Mouse (Mus musculus): ENCODE results near the gene Ppp1r12b.

GRCm38 (mm10) chr1:135000527-135000926, 44.8 kb upstream of the Ppp1r12b start:
- TF ChIP-seq CTCF (IDR thresholded peaks at IDR 0.05; ENCODE audit: extremely low read depth, insufficient read length, insufficient replicate concordance, low read depth, low read length) (no peak), POLR2A (IDR thresholded peaks at IDR 0.05; ENCODE audit: low read depth, low read length) (no peak)
